Mouse (Mus musculus): Measurements from ENCODE around the gene BC061212.
"Not testable (repeated sequence)": the region's sequence is repeated elsewhere in the genome, so short reads cannot be mapped to it uniquely, and the experiment has no call there.

BC061212 gene

GRCm38 (mm10) chr5:94070445-94070844 is at the start of gene BC061212:
Gene BC061212, minus strand, starts transcription at chr5:94070545.
- not testable (repeated sequence) for DNase-seq (ENCODE audit: low read depth)

- not testable (repeated sequence) for DNase-seq (ENCODE audit: low read depth)
These were observed 5.7 kb upstream of the BC061212 start, which contains the start of gene Gm6351 for GRCm38 (mm10) chr5:94076085-94076484. Gene Gm6351, plus strand, starts transcription at chr5:94076385.
